Mouse (Mus musculus) retina, embryonic 14.5 days (tissue): ENCODE data around the gene Col6a1.

Experiments used
- DNase-seq: peaks from one replicate; pipeline ENCODE4 v3.0.0-alpha.2; 2015; ENCODE audit warnings: low spot score

Col6a1 gene

GRCm38 (mm10) chr10:76678122-76678521 lies 47.8 kb downstream of the Col6a1 start:
- no peak for DNase-seq

GRCm38 (mm10) chr10:76675268-76675667 lies 50.7 kb downstream of the Col6a1 start:
- DNase-seq = no peak

GRCm38 (mm10) chr10:76674581-76674980 lies 51.4 kb downstream of the Col6a1 start:
- no peak for DNase-seq

GRCm38 (mm10) chr10:76671939-76672338 lies 54.0 kb downstream of the Col6a1 start:
- no peak for DNase-seq

- no peak for DNase-seq
Observed at GRCm38 (mm10) chr10:76668947-76669284, 57.1 kb downstream of the Col6a1 start.

GRCm38 (mm10) chr10:76668261-76668946 lies 57.6 kb downstream of the Col6a1 start:
- no peak for DNase-seq

GRCm38 (mm10) chr10:76667197-76667805 lies 58.7 kb downstream of the Col6a1 start:
- no peak for DNase-seq

GRCm38 (mm10) chr10:76665551-76665950 lies 60.4 kb downstream of the Col6a1 start:
- peak; percentile 59 for DNase-seq

GRCm38 (mm10) chr10:76664156-76665115 lies 61.5 kb downstream of the Col6a1 start:
- peak; percentile 63 for DNase-seq
